Mouse (Mus musculus) spleen, adult 12 weeks (tissue): ENCODE data around the gene Mmel1.

Source experiments
- DNase-seq: peaks from one replicate; pipeline ENCODE4 v3.0.0; 2022; ENCODE audit warnings: low spot score

Gene Mmel1

GRCm38 (mm10) chr4:154907833-154908232 lies 38.4 kb downstream of the Mmel1 start:
- DNase-seq, result peak; percentile 69

- peak; percentile 0 for DNase-seq
Measured at GRCm38 (mm10) chr4:154908490-154908889, 39.1 kb downstream of the Mmel1 start.

GRCm38 (mm10) chr4:154910606-154911522 lies 41.5 kb downstream of the Mmel1 start:
- peak; percentile 40 for DNase-seq

- DNase-seq, result peak; percentile 24
Measured at GRCm38 (mm10) chr4:154911644-154912043, 42.3 kb downstream of the Mmel1 start.

- DNase-seq, result no peak
Measured at GRCm38 (mm10) chr4:154913845-154914244, 44.5 kb downstream of the Mmel1 start.

- no peak for DNase-seq
Measured at GRCm38 (mm10) chr4:154914252-154914651, 44.9 kb downstream of the Mmel1 start.

GRCm38 (mm10) chr4:154914707-154915106 lies 45.3 kb downstream of the Mmel1 start:
- DNase-seq, result no peak

GRCm38 (mm10) chr4:154915286-154915685 lies 45.9 kb downstream of the Mmel1 start:
- DNase-seq, result no peak

GRCm38 (mm10) chr4:154916662-154917061 lies 47.3 kb downstream of the Mmel1 start:
- DNase-seq, result no peak

- DNase-seq, result no peak
Measured at GRCm38 (mm10) chr4:154922291-154922690, 52.9 kb downstream of the Mmel1 start.

- DNase-seq, result no peak
Measured at GRCm38 (mm10) chr4:154922931-154923330, 53.5 kb downstream of the Mmel1 start.

GRCm38 (mm10) chr4:154925413-154925812 lies 56.0 kb downstream of the Mmel1 start:
- DNase-seq, result peak; percentile 53

- DNase-seq, result no peak
Measured at GRCm38 (mm10) chr4:154926969-154927898, 57.8 kb downstream of the Mmel1 start.

GRCm38 (mm10) chr4:154927899-154928337 lies 58.5 kb downstream of the Mmel1 start:
- peak; percentile 55 for DNase-seq

- DNase-seq, result peak; percentile 62
Measured at GRCm38 (mm10) chr4:154928395-154929087, 59.2 kb downstream of the Mmel1 start, which contains the start of gene Tnfrsf14. Gene Tnfrsf14 (minus strand): TSS chr4:154928563.

- peak; percentile 60 for DNase-seq
Measured at GRCm38 (mm10) chr4:154929088-154929660, 59.8 kb downstream of the Mmel1 start.

GRCm38 (mm10) chr4:154933306-154933907 lies 64.0 kb downstream of the Mmel1 start:
- DNase-seq, result peak; percentile 0

GRCm38 (mm10) chr4:154934800-154935199 lies 65.4 kb downstream of the Mmel1 start:
- no peak for DNase-seq

- DNase-seq, result peak; percentile 6
Measured at GRCm38 (mm10) chr4:154935788-154936187, 66.4 kb downstream of the Mmel1 start.

- DNase-seq, result peak; percentile 13
Measured at GRCm38 (mm10) chr4:154936542-154937255, 67.3 kb downstream of the Mmel1 start.
